Mouse (Mus musculus): Measurements from ENCODE around the gene Polr3h. TPM values are rescaled to one million over a fixed set of nuclear protein-coding genes. Genes with fewer than 3 reads are reported as not detected.

Gene Polr3h
- polyA plus RNA-seq, 1 experiment from 2014 or later: 114 TPM

- no peaks in the 10 kb centered on the region for H3K9me3 ChIP-seq (ENCODE audit: control insufficient read depth)
- no peak for TF ChIP-seq CTCF (IDR thresholded peaks at IDR 0.05; ENCODE audit: low read depth)
- no peak overlapping the region for H3K4me3 ChIP-seq (ENCODE audit: low read depth, low read length)
- no peak overlapping the region for H3K27ac ChIP-seq (ENCODE audit: low read depth, low read length)
- H3K9ac ChIP-seq (ENCODE audit: low read depth, low read length): no peak overlapping the region
- no peaks in the 10 kb centered on the region for H3K27me3 ChIP-seq (replicated peaks; ENCODE audit: control insufficient read depth, insufficient read depth, low read length)
- no peak overlapping the region for H3K4me2 ChIP-seq (replicated peaks; ENCODE audit: low read depth)
- 86% methylated on average over 11 of the region's 11 CpGs for WGBS
- no peak for ATAC-seq
- H3K36me3 ChIP-seq (ENCODE audit: control insufficient read depth, insufficient read depth): peaks cover 5% of the 10 kb centered on the region; the same call in 1 of the 2 replicates
- no peaks in the 10 kb centered on the region for H3K4me1 ChIP-seq (replicated peaks; ENCODE audit: control insufficient read depth, insufficient read depth, low read length)
Observed at GRCm38 (mm10) chr15:81957598-81957997, 31.6 kb upstream of the Polr3h start.

GRCm38 (mm10) chr15:81956457-81956856, 30.4 kb upstream of the Polr3h start:
- Histone ChIP-seq H3K4me2 (replicated peaks; ENCODE audit: low read depth) (no peak overlapping the region), H3K27ac (ENCODE audit: low read depth, low read length) (no peak overlapping the region), H3K9me3 (ENCODE audit: control insufficient read depth) (no peaks in the 10 kb centered on the region), H3K9ac (ENCODE audit: low read depth, low read length) (no peak overlapping the region), H3K4me1 (replicated peaks; ENCODE audit: control insufficient read depth, insufficient read depth, low read length) (no peaks in the 10 kb centered on the region), H3K27me3 (replicated peaks; ENCODE audit: control insufficient read depth, insufficient read depth, low read length) (no peaks in the 10 kb centered on the region), H3K36me3 (ENCODE audit: control insufficient read depth, insufficient read depth) (peaks cover 7% of the 10 kb centered on the region; the same call in 1 of the 2 replicates), H3K4me3 (ENCODE audit: low read depth, low read length) (no peak overlapping the region)
- ATAC-seq: no peak
- WGBS: 60% methylated on average over 8 of the region's 8 CpGs
- peak; percentile 92 for TF ChIP-seq CTCF (IDR thresholded peaks at IDR 0.05; ENCODE audit: low read depth)

- no peak overlapping the region for H3K4me2 ChIP-seq (replicated peaks; ENCODE audit: low read depth)
- H3K9ac ChIP-seq (ENCODE audit: low read depth, low read length): no peak overlapping the region
- no peaks in the 10 kb centered on the region for H3K4me1 ChIP-seq (replicated peaks; ENCODE audit: control insufficient read depth, insufficient read depth, low read length)
- H3K36me3 ChIP-seq (ENCODE audit: control insufficient read depth, insufficient read depth): peaks cover 12% of the 10 kb centered on the region; the same call in 1 of the 2 replicates
- no peaks in the 10 kb centered on the region for H3K9me3 ChIP-seq (ENCODE audit: control insufficient read depth)
- H3K4me3 ChIP-seq (ENCODE audit: low read depth, low read length): no peak overlapping the region
- no peak for TF ChIP-seq CTCF (IDR thresholded peaks at IDR 0.05; ENCODE audit: low read depth)
- no peaks in the 10 kb centered on the region for H3K27me3 ChIP-seq (replicated peaks; ENCODE audit: control insufficient read depth, insufficient read depth, low read length)
- WGBS: 96% methylated on average over 15 of the region's 15 CpGs
- ATAC-seq: no peak
- no peak overlapping the region for H3K27ac ChIP-seq (ENCODE audit: low read depth, low read length)
Observed at GRCm38 (mm10) chr15:81955414-81955813, 29.4 kb upstream of the Polr3h start.

GRCm38 (mm10) chr15:81954716-81955115, 28.7 kb upstream of the Polr3h start:
- no peaks in the 10 kb centered on the region for H3K27me3 ChIP-seq (replicated peaks; ENCODE audit: control insufficient read depth, insufficient read depth, low read length)
- no peak for ATAC-seq
- H3K36me3 ChIP-seq (ENCODE audit: control insufficient read depth, insufficient read depth): peaks cover 12% of the 10 kb centered on the region; the same call in 1 of the 2 replicates
- no peak overlapping the region for H3K27ac ChIP-seq (ENCODE audit: low read depth, low read length)
- no peaks in the 10 kb centered on the region for H3K4me1 ChIP-seq (replicated peaks; ENCODE audit: control insufficient read depth, insufficient read depth, low read length)
- no peak overlapping the region for H3K9ac ChIP-seq (ENCODE audit: low read depth, low read length)
- H3K4me2 ChIP-seq (replicated peaks; ENCODE audit: low read depth): no peak overlapping the region
- no peak for TF ChIP-seq CTCF (IDR thresholded peaks at IDR 0.05; ENCODE audit: low read depth)
- WGBS: 95% methylated on average over 6 of the region's 6 CpGs
- H3K9me3 ChIP-seq (ENCODE audit: control insufficient read depth): no peaks in the 10 kb centered on the region
- H3K4me3 ChIP-seq (ENCODE audit: low read depth, low read length): no peak overlapping the region

- peaks cover 12% of the 10 kb centered on the region; the same call in 1 of the 2 replicates for H3K36me3 ChIP-seq (ENCODE audit: control insufficient read depth, insufficient read depth)
- ATAC-seq: no peak
- no peak overlapping the region for H3K27ac ChIP-seq (ENCODE audit: low read depth, low read length)
- H3K9me3 ChIP-seq (ENCODE audit: control insufficient read depth): no peaks in the 10 kb centered on the region
- H3K9ac ChIP-seq (ENCODE audit: low read depth, low read length): no peak overlapping the region
- H3K27me3 ChIP-seq (replicated peaks; ENCODE audit: control insufficient read depth, insufficient read depth, low read length): no peaks in the 10 kb centered on the region
- TF ChIP-seq CTCF (IDR thresholded peaks at IDR 0.05; ENCODE audit: low read depth): no peak
- H3K4me2 ChIP-seq (replicated peaks; ENCODE audit: low read depth): no peak overlapping the region
- 96% methylated on average over 9 of the region's 9 CpGs for WGBS
- H3K4me1 ChIP-seq (replicated peaks; ENCODE audit: control insufficient read depth, insufficient read depth, low read length): no peaks in the 10 kb centered on the region
- no peak overlapping the region for H3K4me3 ChIP-seq (ENCODE audit: low read depth, low read length)
Observed at GRCm38 (mm10) chr15:81954151-81954583, 28.1 kb upstream of the Polr3h start.

GRCm38 (mm10) chr15:81952310-81952709, 26.3 kb upstream of the Polr3h start:
- H3K9me3 ChIP-seq (ENCODE audit: control insufficient read depth): no peaks in the 10 kb centered on the region
- no peaks in the 10 kb centered on the region for H3K27me3 ChIP-seq (replicated peaks; ENCODE audit: control insufficient read depth, insufficient read depth, low read length)
- H3K9ac ChIP-seq (ENCODE audit: low read depth, low read length): no peak overlapping the region
- ATAC-seq: no peak
- H3K36me3 ChIP-seq (ENCODE audit: control insufficient read depth, insufficient read depth): peaks cover 12% of the 10 kb centered on the region; the same call in 1 of the 2 replicates
- no peak overlapping the region for H3K4me3 ChIP-seq (ENCODE audit: low read depth, low read length)
- no peak overlapping the region for H3K27ac ChIP-seq (ENCODE audit: low read depth, low read length)
- 95% methylated on average over 4 of the region's 4 CpGs for WGBS
- no peak for TF ChIP-seq CTCF (IDR thresholded peaks at IDR 0.05; ENCODE audit: low read depth)
- H3K4me1 ChIP-seq (replicated peaks; ENCODE audit: control insufficient read depth, insufficient read depth, low read length): no peaks in the 10 kb centered on the region
- no peak overlapping the region for H3K4me2 ChIP-seq (replicated peaks; ENCODE audit: low read depth)

- no peak for ATAC-seq
- Histone ChIP-seq H3K9ac (ENCODE audit: low read depth, low read length) (no peak overlapping the region), H3K4me3 (ENCODE audit: low read depth, low read length) (no peak overlapping the region), H3K27me3 (replicated peaks; ENCODE audit: control insufficient read depth, insufficient read depth, low read length) (no peaks in the 10 kb centered on the region), H3K4me1 (replicated peaks; ENCODE audit: control insufficient read depth, insufficient read depth, low read length) (no peaks in the 10 kb centered on the region), H3K9me3 (ENCODE audit: control insufficient read depth) (no peaks in the 10 kb centered on the region), H3K36me3 (ENCODE audit: control insufficient read depth, insufficient read depth) (0 out of 2 replicates have a peak, but pooled peaks cover 12% of the 10 kb centered on the region), H3K4me2 (replicated peaks; ENCODE audit: low read depth) (no peak overlapping the region), H3K27ac (ENCODE audit: low read depth, low read length) (no peak overlapping the region)
- TF ChIP-seq CTCF (IDR thresholded peaks at IDR 0.05; ENCODE audit: low read depth): 0 out of 2 replicates have a peak, but pooled peaks have one; percentile 2
- WGBS: 86% methylated on average over 9 of the region's 9 CpGs
Observed at GRCm38 (mm10) chr15:81951159-81951558, 25.1 kb upstream of the Polr3h start.
